Mouse (Mus musculus) heart, adult 2 months (tissue): ENCODE measurements around the gene Ube2ql1. TPM values are rescaled to one million over a fixed set of nuclear protein-coding genes. Genes with fewer than 3 reads are reported as not detected.
A peak's percentile ranks its signal among the peaks of the same experiment; 100 is the strongest.

Source experiments
- DNase-seq, 2 experiments: peaks; one replicate each; pipeline ENCODE4 v3.0.0; 2021
- H3K27ac ChIP-seq: fragments of 200-600 bp; 2 replicates; pipeline ENCODE4 v1.8.1; 2022
- H3K27me3 ChIP-seq: fragments of 200-500 bp; 2 replicates; pipeline ENCODE4 v1.6.1; 2012; ENCODE audit warnings: mild to moderate bottlenecking, low read length, inconsistent platforms, mixed read lengths; ENCODE audit not compliant: control insufficient read depth, insufficient read depth
- H3K36me3 ChIP-seq: fragments of 200-500 bp; 2 replicates; pipeline ENCODE4 v1.6.1; 2012; ENCODE audit warnings: low read length, inconsistent platforms; ENCODE audit not compliant: control insufficient read depth, insufficient read depth
- H3K4me1 ChIP-seq: fragments of 200-500 bp; 2 replicates; pipeline ENCODE4 v1.6.1; 2011; ENCODE audit warnings: low read length; ENCODE audit not compliant: control insufficient read depth, insufficient read depth
- H3K4me3 ChIP-seq: fragments of 200-600 bp; 2 replicates; pipeline ENCODE4 v1.8.1; 2022
- H3K79me2 ChIP-seq: fragments of 200-500 bp; replicated peaks from 2 replicates; pipeline ENCODE4 v1.6.1; 2012; ENCODE audit warnings: mild to moderate bottlenecking, inconsistent platforms, low read length, moderate library complexity, mixed read lengths; ENCODE audit not compliant: control insufficient read depth, insufficient read depth
- H3K9ac ChIP-seq: fragments of 200-500 bp; 2 replicates; pipeline ENCODE4 v1.6.1; 2012; ENCODE audit warnings: low read depth, mild to moderate bottlenecking, control low read depth, inconsistent platforms, low read length, mixed read lengths
- CTCF ChIP-seq: fragments of 200-600 bp; IDR thresholded peaks from 2 replicates; pipeline ENCODE4 v1.8.1; 2022; ENCODE audit warnings: antibody characterized with exemption, mild to moderate bottlenecking, moderate library complexity
- EP300 ChIP-seq: fragments of 200-500 bp; IDR thresholded peaks from 2 replicates; pipeline ENCODE4 v1.6.1; 2011; ENCODE audit warnings: low read depth, low read length, control low read depth; ENCODE audit not compliant: insufficient read depth
- POLR2A ChIP-seq: fragments of 200-500 bp; IDR thresholded peaks from 2 replicates; pipeline ENCODE4 v1.6.1; 2011; ENCODE audit warnings: mild to moderate bottlenecking, low read depth, low read length, control low read depth; ENCODE audit not compliant: insufficient read depth
- WGBS: fragments of 180-500 bp; shearing (Covaris S2); methylation state at CpG from one replicate; pipeline ENCODE4 v1.1.7; 2018; 5-methylcytosine and 5-hydroxymethylcytosine counted together
- intact Hi-C: fragments of 180-260 bp; cut with DNase I; formaldehyde crosslinking; loops from one replicate; pipeline ENCODE4 v1.15.1; 2025
- polyA plus RNA-seq: library from polyadenylated mRNA; depleted of rRNA; stranded (reverse); fragments of >200 nt; gene quantifications from 2 replicates; pipeline ENCODE4 v1.2.3, GENCODE M21; 2012
- total RNA-seq, 2 experiments: library from RNA; stranded (reverse); gene quantifications; 2 replicates each; pipeline ENCODE4 v1.2.3; 2021

Ube2ql1 gene
- total and polyA plus RNA-seq, 3 experiments, result 5.9 to 8.0 (median 6.0) TPM

- Histone ChIP-seq H3K4me3 (peak overlapping the region; percentile 57), H3K79me2 (no peaks in the 10 kb centered on the region), H3K36me3 (no peaks in the 10 kb centered on the region), H3K27me3 (peaks cover 3% of the 10 kb centered on the region), H3K4me1 (no peaks in the 10 kb centered on the region; the same call in 1 of the 2 replicates), H3K9ac (no peak overlapping the region), H3K27ac (no peak overlapping the region)
- no peak for TF ChIP-seq CTCF
- no peak for TF ChIP-seq EP300
- no peak for TF ChIP-seq POLR2A
- intact Hi-C loops, result loop anchor here (1.0 to 2.0 kb wide), 2 partner anchors 44 to 250 kb away; no protein-coding TSS in a partner anchor
- DNase-seq, result peak; percentile 48 to 53
- 3% methylated on average over 29 of the region's 29 CpGs for WGBS
These were observed 919 bp upstream of the Ube2ql1 start for GRCm38 (mm10) chr13:69740331-69741285.

GRCm38 (mm10) chr13:69739091-69739758 is 464 bp downstream of the Ube2ql1 start:
- peak overlapping the region; percentile 69 for H3K9ac ChIP-seq
- 2% methylated on average over 78 of the region's 78 CpGs for WGBS
- peaks cover 3% of the 10 kb centered on the region for H3K27me3 ChIP-seq
- intact Hi-C loops, result loop anchor here (10.0 kb wide), 1 partner anchor 846 kb away; no protein-coding TSS in a partner anchor
- DNase-seq, result no peak
- peak overlapping the region; percentile 63 for H3K27ac ChIP-seq
- H3K4me1 ChIP-seq, result no peaks in the 10 kb centered on the region; the same call in 1 of the 2 replicates
- no peaks in the 10 kb centered on the region for H3K79me2 ChIP-seq
- H3K4me3 ChIP-seq, result peak overlapping the region; percentile 57
- TF ChIP-seq EP300 (no peak), CTCF (no peak), POLR2A (no peak)
- no peaks in the 10 kb centered on the region for H3K36me3 ChIP-seq

GRCm38 (mm10) chr13:69738461-69738971 is 1.2 kb downstream of the Ube2ql1 start:
- TF ChIP-seq EP300, result no peak
- TF ChIP-seq CTCF, result no peak
- TF ChIP-seq POLR2A, result no peak
- intact Hi-C loops, result loop anchor here (10.0 kb wide), 1 partner anchor 846 kb away; no protein-coding TSS in a partner anchor
- Histone ChIP-seq H3K4me3 (peak overlapping the region; percentile 37), H3K36me3 (no peaks in the 10 kb centered on the region), H3K79me2 (no peaks in the 10 kb centered on the region), H3K4me1 (no peaks in the 10 kb centered on the region; the same call in 1 of the 2 replicates), H3K27me3 (peaks cover 3% of the 10 kb centered on the region), H3K9ac (peak overlapping the region; percentile 20), H3K27ac (no peak overlapping the region)
- DNase-seq, result peak; percentile 23 to 34
- whole genome bisulfite sequencing, result 1% methylated on average over 40 of the region's 40 CpGs

- no peaks in the 10 kb centered on the region for H3K36me3 ChIP-seq
- H3K9ac ChIP-seq, result no peak overlapping the region
- no peaks in the 10 kb centered on the region; the same call in none of the 2 replicates for H3K4me1 ChIP-seq
- DNase-seq, result no peak
- intact Hi-C loops, result loop anchor here (10.0 kb wide), 1 partner anchor 847 kb away; no protein-coding TSS in a partner anchor
- 25% methylated on average over 19 of the region's 19 CpGs for WGBS
- H3K27me3 ChIP-seq, result peaks cover 3% of the 10 kb centered on the region
- H3K4me3 ChIP-seq, result no peak overlapping the region
- H3K27ac ChIP-seq, result no peak overlapping the region
- no peak for TF ChIP-seq CTCF
- no peak for TF ChIP-seq EP300
- TF ChIP-seq POLR2A, result no peak
- no peaks in the 10 kb centered on the region for H3K79me2 ChIP-seq
These were observed 2.1 kb downstream of the Ube2ql1 start for GRCm38 (mm10) chr13:69737444-69738185.

GRCm38 (mm10) chr13:69732636-69733035 is 7.1 kb downstream of the Ube2ql1 start:
- Histone ChIP-seq H3K27me3 (no peaks in the 10 kb centered on the region), H3K27ac (peak overlapping the region; percentile 48), H3K79me2 (no peaks in the 10 kb centered on the region), H3K9ac (peak overlapping the region; percentile 33; the same call in 1 of the 2 replicates), H3K36me3 (no peaks in the 10 kb centered on the region), H3K4me1 (peaks cover 2% of the 10 kb centered on the region; the same call in 1 of the 2 replicates), H3K4me3 (no peak overlapping the region)
- TF ChIP-seq POLR2A (peak; percentile 44; the same call in 1 of the 2 replicates), CTCF (no peak)
- intact Hi-C loops, result loop anchor here (10.0 kb wide), 1 partner anchor 852 kb away; no protein-coding TSS in a partner anchor
- WGBS, result 61% methylated on average over 6 of the region's 6 CpGs
- peak; percentile 34 to 53 for DNase-seq
